Mouse (Mus musculus): ENCODE measurements around the gene Kmt2c. TPM values are rescaled to one million over a fixed set of nuclear protein-coding genes. Genes with fewer than 3 reads are reported as not detected.
A peak's percentile ranks its signal among the peaks of the same experiment; 100 is the strongest.

Kmt2c gene
- total RNA-seq, 1 experiment: 50.6 TPM

DNA sequence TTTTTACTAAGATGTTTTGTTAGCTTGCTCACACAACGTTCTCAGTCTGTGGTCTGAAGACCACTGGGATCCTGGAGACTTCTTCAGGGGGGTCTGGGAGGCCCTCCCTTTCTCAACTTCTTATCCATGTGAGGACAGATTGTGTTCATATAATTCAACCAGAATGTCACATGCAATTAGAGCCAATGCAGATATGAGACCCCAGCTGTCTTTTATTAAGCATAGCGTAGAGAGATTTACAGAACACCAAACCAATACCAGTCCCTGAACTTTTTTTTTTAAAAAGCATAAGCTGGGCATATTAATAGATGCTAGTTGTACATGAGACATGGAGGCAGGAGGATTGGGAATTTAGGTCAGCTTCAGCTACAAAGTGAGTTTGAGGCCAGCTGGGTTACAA, 43.1 kb upstream of the Kmt2c start:
- H3K9me3 ChIP-seq (ENCODE audit: control insufficient read depth, insufficient read depth, low read depth, low read length): no peaks in the 10 kb centered on the region
- peaks cover 3 to 11% of the 10 kb centered on the region in 2 experiments for H3K4me1 ChIP-seq (ENCODE audit: control insufficient read depth in 2 of 2, insufficient read depth in 2 of 2, low read length in 2 of 2, poor library complexity in 1 of 2)
- DNase-seq (ENCODE audit: low read depth, low spot score): no peak
- no peak overlapping the region for H3K4me3 ChIP-seq (ENCODE audit: insufficient read depth in 1 of 2, low read depth in 1 of 2, low read length in 2 of 2, poor library complexity in 1 of 2, severe bottlenecking in 1 of 2)
- no peak overlapping the region for H3K9ac ChIP-seq (ENCODE audit: insufficient read depth, low read depth, low read length, poor library complexity, severe bottlenecking)
- in situ Hi-C loops (cut with MboI; ENCODE audit: low sequenced_read_pairs in 2 of 2, unreplicated experiment in 2 of 2): no loop called here
- TF ChIP-seq MAFK (IDR thresholded peaks at IDR 0.05; ENCODE audit: insufficient read depth, low read depth, low read length) (no peak), ZNF384 (IDR thresholded peaks at IDR 0.05; ENCODE audit: low read depth, low read length) (0 out of 2 replicates have a peak, but pooled peaks have one; percentile 9)
- H3K27ac ChIP-seq (ENCODE audit: insufficient read depth, low read depth, low read length, poor library complexity, severe bottlenecking): no peak overlapping the region
- no peaks in the 10 kb centered on the region for H3K36me3 ChIP-seq (ENCODE audit: control insufficient read depth, insufficient read depth, low read length, poor library complexity, severe bottlenecking)

DNA sequence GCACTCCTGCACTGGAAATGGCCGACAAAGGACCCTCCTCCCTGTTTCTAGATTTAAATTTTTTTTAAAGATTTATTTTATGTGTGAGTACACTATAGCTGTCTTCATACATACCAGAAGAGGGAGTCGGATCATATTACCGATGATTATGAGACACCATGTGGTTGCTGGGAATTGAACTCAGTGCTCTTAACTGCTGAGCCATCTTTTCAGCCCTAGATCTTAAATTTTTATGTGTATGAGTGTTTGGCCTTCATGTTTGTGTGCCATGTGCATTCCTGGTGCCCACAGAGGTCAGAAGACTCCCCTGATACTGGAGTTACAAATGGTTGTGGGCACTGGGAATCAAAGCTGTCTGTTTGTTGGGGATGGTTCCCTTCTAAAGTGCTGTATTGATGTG, 42.3 kb upstream of the Kmt2c start:
- no peak overlapping the region for H3K4me3 ChIP-seq (ENCODE audit: insufficient read depth in 1 of 2, low read depth in 1 of 2, low read length in 2 of 2, poor library complexity in 1 of 2, severe bottlenecking in 1 of 2)
- H3K27ac ChIP-seq (ENCODE audit: insufficient read depth, low read depth, low read length, poor library complexity, severe bottlenecking): no peak overlapping the region
- in situ Hi-C loops (cut with MboI; ENCODE audit: low sequenced_read_pairs in 2 of 2, unreplicated experiment in 2 of 2): no loop called here
- no peaks in the 10 kb centered on the region for H3K9me3 ChIP-seq (ENCODE audit: control insufficient read depth, insufficient read depth, low read depth, low read length)
- peaks cover 4 to 14% of the 10 kb centered on the region in 2 experiments for H3K4me1 ChIP-seq (ENCODE audit: control insufficient read depth in 2 of 2, insufficient read depth in 2 of 2, low read length in 2 of 2, poor library complexity in 1 of 2)
- H3K36me3 ChIP-seq (ENCODE audit: control insufficient read depth, insufficient read depth, low read length, poor library complexity, severe bottlenecking): no peaks in the 10 kb centered on the region
- H3K9ac ChIP-seq (ENCODE audit: insufficient read depth, low read depth, low read length, poor library complexity, severe bottlenecking): no peak overlapping the region
- no peak for TF ChIP-seq MAFK (IDR thresholded peaks at IDR 0.05; ENCODE audit: insufficient read depth, low read depth, low read length)
- no peak for TF ChIP-seq CHD2 (IDR thresholded peaks at IDR 0.05; ENCODE audit: low read depth, low read length)
- no peak for TF ChIP-seq ZC3H11A (IDR thresholded peaks at IDR 0.05; ENCODE audit: borderline replicate concordance, low read depth, low read length)
- no peak for TF ChIP-seq ZNF384 (IDR thresholded peaks at IDR 0.05; ENCODE audit: low read depth, low read length)
- TF ChIP-seq HCFC1 (IDR thresholded peaks at IDR 0.05; ENCODE audit: borderline replicate concordance, insufficient read depth, low read length): no peak
- DNase-seq (ENCODE audit: low read depth, low spot score): no peak

DNA sequence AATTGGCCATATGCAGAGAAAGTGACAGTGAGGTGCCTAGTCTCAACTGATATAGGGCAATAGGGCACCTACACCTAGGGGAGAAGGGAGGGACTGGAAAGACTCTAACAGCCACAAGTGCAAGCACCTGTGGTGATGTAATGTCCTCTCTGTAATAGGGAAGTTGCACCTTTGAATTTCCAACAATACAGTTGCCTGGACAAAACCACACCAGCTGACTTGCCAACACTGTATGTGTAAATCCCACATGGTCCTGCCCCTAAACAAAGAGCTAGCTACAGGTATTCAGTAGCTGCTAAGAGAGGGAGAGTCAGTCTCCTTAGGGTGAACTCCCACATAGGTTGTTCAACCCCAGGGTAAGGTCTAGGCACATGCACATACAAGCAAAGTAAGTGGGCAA, 41.8 kb upstream of the Kmt2c start:
- Histone ChIP-seq H3K36me3 (ENCODE audit: control insufficient read depth, insufficient read depth, low read length, poor library complexity, severe bottlenecking) (no peaks in the 10 kb centered on the region), H3K9me3 (ENCODE audit: control insufficient read depth, insufficient read depth, low read depth, low read length) (no peaks in the 10 kb centered on the region), H3K27ac (ENCODE audit: insufficient read depth, low read depth, low read length, poor library complexity, severe bottlenecking) (no peak overlapping the region), H3K4me3 (ENCODE audit: insufficient read depth in 1 of 2, low read depth in 1 of 2, low read length in 2 of 2, poor library complexity in 1 of 2, severe bottlenecking in 1 of 2) (no peak overlapping the region), H3K4me1 (ENCODE audit: control insufficient read depth in 2 of 2, insufficient read depth in 2 of 2, low read length in 2 of 2, poor library complexity in 1 of 2) (peaks cover 9 to 14% of the 10 kb centered on the region in 2 experiments), H3K9ac (ENCODE audit: insufficient read depth, low read depth, low read length, poor library complexity, severe bottlenecking) (no peak overlapping the region)
- in situ Hi-C loops (cut with MboI; ENCODE audit: low sequenced_read_pairs in 2 of 2, unreplicated experiment in 2 of 2): no loop called here
- TF ChIP-seq ZNF384 (IDR thresholded peaks at IDR 0.05; ENCODE audit: low read depth, low read length): no peak
- no peak for TF ChIP-seq CHD2 (IDR thresholded peaks at IDR 0.05; ENCODE audit: low read depth, low read length)
- TF ChIP-seq HCFC1 (IDR thresholded peaks at IDR 0.05; ENCODE audit: borderline replicate concordance, insufficient read depth, low read length): no peak
- TF ChIP-seq MAFK (IDR thresholded peaks at IDR 0.05; ENCODE audit: insufficient read depth, low read depth, low read length): no peak
- no peak for TF ChIP-seq ZC3H11A (IDR thresholded peaks at IDR 0.05; ENCODE audit: borderline replicate concordance, low read depth, low read length)
- DNase-seq (ENCODE audit: low read depth, low spot score): no peak

DNA sequence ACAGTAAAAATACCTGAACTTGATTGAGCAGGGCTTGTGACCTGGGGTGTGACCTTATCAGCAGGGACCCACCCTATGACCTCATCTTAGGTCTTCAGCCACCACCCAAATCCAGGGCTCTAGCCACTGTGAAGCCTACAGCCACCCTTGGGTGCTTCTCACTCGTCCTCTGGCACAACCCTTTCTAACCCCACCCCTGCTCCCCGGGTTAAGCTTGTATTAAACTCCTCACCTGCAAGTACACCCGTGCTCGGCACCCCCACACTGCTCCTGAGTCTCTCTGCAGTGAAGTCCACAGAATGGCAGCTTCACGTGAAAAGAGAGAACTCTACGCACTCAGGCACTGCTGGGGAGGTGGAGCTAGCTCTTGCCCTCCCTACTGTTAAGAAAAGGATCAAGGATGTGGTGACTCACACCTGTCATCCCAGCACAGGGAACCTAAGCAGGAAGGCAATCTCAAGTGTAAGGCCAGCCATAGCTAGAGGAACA, 38.4 kb upstream of the Kmt2c start:
- Histone ChIP-seq H3K4me3 (ENCODE audit: insufficient read depth in 1 of 2, low read depth in 1 of 2, low read length in 2 of 2, poor library complexity in 1 of 2, severe bottlenecking in 1 of 2) (peak overlapping the region; percentile 47 to 54), H3K36me3 (ENCODE audit: control insufficient read depth, insufficient read depth, low read length, poor library complexity, severe bottlenecking) (no peaks in the 10 kb centered on the region), H3K4me1 (ENCODE audit: control insufficient read depth in 2 of 2, insufficient read depth in 2 of 2, low read length in 2 of 2, poor library complexity in 1 of 2) (peaks cover 12 to 16% of the 10 kb centered on the region in 2 experiments), H3K9ac (ENCODE audit: insufficient read depth, low read depth, low read length, poor library complexity, severe bottlenecking) (peak overlapping the region; percentile 63), H3K27ac (ENCODE audit: insufficient read depth, low read depth, low read length, poor library complexity, severe bottlenecking) (peak overlapping the region; percentile 86), H3K9me3 (ENCODE audit: control insufficient read depth, insufficient read depth, low read depth, low read length) (no peaks in the 10 kb centered on the region)
- in situ Hi-C loops (cut with MboI; ENCODE audit: low sequenced_read_pairs in 2 of 2, unreplicated experiment in 2 of 2): no loop called here
- TF ChIP-seq HCFC1 (IDR thresholded peaks at IDR 0.05; ENCODE audit: borderline replicate concordance, insufficient read depth, low read length) (no peak), MAFK (IDR thresholded peaks at IDR 0.05; ENCODE audit: insufficient read depth, low read depth, low read length) (no peak), ZNF384 (IDR thresholded peaks at IDR 0.05; ENCODE audit: low read depth, low read length) (no peak), CHD2 (IDR thresholded peaks at IDR 0.05; ENCODE audit: low read depth, low read length) (no peak), ZC3H11A (IDR thresholded peaks at IDR 0.05; ENCODE audit: borderline replicate concordance, low read depth, low read length) (no peak)
- DNase-seq (ENCODE audit: low read depth, low spot score): no peak

DNA sequence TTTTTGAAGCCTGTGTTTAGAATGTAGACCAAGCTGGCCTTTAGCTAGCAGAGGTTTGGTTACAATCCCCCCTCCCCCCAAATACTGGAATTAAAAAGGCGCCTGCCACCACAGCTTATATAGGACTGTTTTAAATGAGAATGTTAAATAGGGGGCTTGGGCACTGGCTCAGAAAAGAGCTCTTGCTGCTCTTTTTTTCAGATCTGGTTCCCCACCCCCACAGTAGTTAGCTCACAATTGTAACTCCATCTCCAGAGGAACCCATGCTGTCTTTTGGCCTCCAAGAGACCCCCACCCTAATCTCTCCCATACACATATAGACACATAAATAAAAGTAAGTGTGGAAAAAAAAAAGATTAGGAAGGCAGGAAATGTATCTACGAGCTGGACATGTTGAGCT, 37.9 kb upstream of the Kmt2c start:
- no peaks in the 10 kb centered on the region for H3K9me3 ChIP-seq (ENCODE audit: control insufficient read depth, insufficient read depth, low read depth, low read length)
- no peaks in the 10 kb centered on the region for H3K36me3 ChIP-seq (ENCODE audit: control insufficient read depth, insufficient read depth, low read length, poor library complexity, severe bottlenecking)
- H3K4me1 ChIP-seq (ENCODE audit: control insufficient read depth in 2 of 2, insufficient read depth in 2 of 2, low read length in 2 of 2, poor library complexity in 1 of 2): peaks cover 14 to 18% of the 10 kb centered on the region in 2 experiments
- peak overlapping the region; percentile 86; the same call in 1 of the 2 replicates for H3K27ac ChIP-seq (ENCODE audit: insufficient read depth, low read depth, low read length, poor library complexity, severe bottlenecking)
- no peak overlapping the region; the same call in 1 of the 2 replicates for H3K9ac ChIP-seq (ENCODE audit: insufficient read depth, low read depth, low read length, poor library complexity, severe bottlenecking)
- DNase-seq (ENCODE audit: low read depth, low spot score): no peak
- TF ChIP-seq ZNF384 (IDR thresholded peaks at IDR 0.05; ENCODE audit: low read depth, low read length) (0 out of 2 replicates have a peak, but pooled peaks have one; percentile 24), ZC3H11A (IDR thresholded peaks at IDR 0.05; ENCODE audit: borderline replicate concordance, low read depth, low read length) (no peak)
- in situ Hi-C loops (cut with MboI; ENCODE audit: low sequenced_read_pairs in 2 of 2, unreplicated experiment in 2 of 2): no loop called here
- peak overlapping the region; percentile 47 to 54; a peak in 3 of 4 replicates for H3K4me3 ChIP-seq (ENCODE audit: insufficient read depth in 1 of 2, low read depth in 1 of 2, low read length in 2 of 2, poor library complexity in 1 of 2, severe bottlenecking in 1 of 2)

All from ES-E14 (cell line).